Mouse (Mus musculus): ENCODE results near the gene Psen1. TPM values are rescaled to one million over a fixed set of nuclear protein-coding genes. Genes with fewer than 3 reads are reported as not detected.
A peak's percentile ranks its signal among the peaks of the same experiment; 100 is the strongest.

Psen1 gene
- polyA plus RNA-seq, 1 experiment from 2014 or later: 76.9 TPM

DNA sequence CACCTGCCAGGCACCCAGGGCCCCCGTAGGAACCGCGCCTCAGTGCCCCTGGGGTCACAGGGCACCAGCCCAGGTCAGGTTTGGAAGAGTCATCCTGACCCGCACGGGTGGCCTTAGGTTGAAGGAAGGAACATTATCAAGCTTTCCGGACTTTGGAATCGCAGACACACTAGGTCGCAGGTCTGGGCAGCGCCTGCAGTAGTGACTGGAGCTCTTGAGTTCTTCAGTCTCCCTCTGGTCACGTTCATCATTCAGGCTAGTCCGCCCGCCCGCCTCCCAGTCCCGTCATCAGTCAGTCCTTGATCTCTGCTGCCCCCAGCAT lies 76.1 kb downstream of the Psen1 start:
- peaks cover 30% of the 10 kb centered on the region for H3K4me1 ChIP-seq (ENCODE audit: control insufficient read depth, insufficient read depth, low read length)
- no peaks in the 10 kb centered on the region for H3K27me3 ChIP-seq (ENCODE audit: control insufficient read depth, insufficient read depth, low read length)
- no peaks in the 10 kb centered on the region for H3K9me3 ChIP-seq (replicated peaks; ENCODE audit: control insufficient read depth, low read length)
- peak overlapping the region; percentile 85 for H3K27ac ChIP-seq (ENCODE audit: low read length)
- 4% methylated on average over 14 of the region's 14 CpGs for WGBS
- no peaks in the 10 kb centered on the region for H3K36me3 ChIP-seq (ENCODE audit: control insufficient read depth, insufficient read depth, low read length)
- ATAC-seq (ENCODE audit: insufficient read depth, low FRiP score): peak; percentile 5; the same call in 1 of the 2 replicates
- peak overlapping the region; percentile 72 for H3K9ac ChIP-seq (ENCODE audit: low read length)
- peak overlapping the region; percentile 48 for H3K4me3 ChIP-seq (replicated peaks; ENCODE audit: low read length)
- peak overlapping the region; percentile 84 for H3K4me2 ChIP-seq (ENCODE audit: low read depth, low read length)

DNA sequence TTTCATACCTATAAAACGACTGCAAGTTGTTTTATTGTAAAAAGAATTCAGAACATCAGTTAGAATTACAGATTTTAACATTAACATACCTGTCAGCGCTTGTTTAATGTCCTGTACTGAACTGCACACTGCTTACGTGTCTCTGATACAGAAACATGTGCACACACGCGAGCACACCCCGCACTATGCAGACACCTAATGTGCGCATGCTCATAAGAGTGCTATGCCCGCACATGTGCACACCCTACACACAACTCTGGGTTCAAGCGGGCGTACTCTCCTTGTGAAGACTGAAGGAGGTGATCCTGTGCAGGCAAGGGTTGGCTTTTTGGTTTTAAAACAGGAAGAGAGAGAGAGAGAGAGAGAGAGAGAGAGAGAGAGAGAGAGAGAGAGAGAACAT lies 76.6 kb downstream of the Psen1 start:
- peaks cover 32% of the 10 kb centered on the region for H3K4me1 ChIP-seq (ENCODE audit: control insufficient read depth, insufficient read depth, low read length)
- peak overlapping the region; percentile 85 for H3K27ac ChIP-seq (ENCODE audit: low read length)
- no peak overlapping the region; the same call in 1 of the 2 replicates for H3K9ac ChIP-seq (ENCODE audit: low read length)
- H3K4me2 ChIP-seq (ENCODE audit: low read depth, low read length): peak overlapping the region; percentile 84
- no peaks in the 10 kb centered on the region for H3K36me3 ChIP-seq (ENCODE audit: control insufficient read depth, insufficient read depth, low read length)
- peak; percentile 57; the same call in 1 of the 2 replicates for ATAC-seq (ENCODE audit: insufficient read depth, low FRiP score)
- H3K9me3 ChIP-seq (replicated peaks; ENCODE audit: control insufficient read depth, low read length): no peaks in the 10 kb centered on the region
- no peaks in the 10 kb centered on the region for H3K27me3 ChIP-seq (ENCODE audit: control insufficient read depth, insufficient read depth, low read length)
- peak overlapping the region; percentile 48 for H3K4me3 ChIP-seq (replicated peaks; ENCODE audit: low read length)
- 59% methylated on average over 10 of the region's 10 CpGs for WGBS

DNA sequence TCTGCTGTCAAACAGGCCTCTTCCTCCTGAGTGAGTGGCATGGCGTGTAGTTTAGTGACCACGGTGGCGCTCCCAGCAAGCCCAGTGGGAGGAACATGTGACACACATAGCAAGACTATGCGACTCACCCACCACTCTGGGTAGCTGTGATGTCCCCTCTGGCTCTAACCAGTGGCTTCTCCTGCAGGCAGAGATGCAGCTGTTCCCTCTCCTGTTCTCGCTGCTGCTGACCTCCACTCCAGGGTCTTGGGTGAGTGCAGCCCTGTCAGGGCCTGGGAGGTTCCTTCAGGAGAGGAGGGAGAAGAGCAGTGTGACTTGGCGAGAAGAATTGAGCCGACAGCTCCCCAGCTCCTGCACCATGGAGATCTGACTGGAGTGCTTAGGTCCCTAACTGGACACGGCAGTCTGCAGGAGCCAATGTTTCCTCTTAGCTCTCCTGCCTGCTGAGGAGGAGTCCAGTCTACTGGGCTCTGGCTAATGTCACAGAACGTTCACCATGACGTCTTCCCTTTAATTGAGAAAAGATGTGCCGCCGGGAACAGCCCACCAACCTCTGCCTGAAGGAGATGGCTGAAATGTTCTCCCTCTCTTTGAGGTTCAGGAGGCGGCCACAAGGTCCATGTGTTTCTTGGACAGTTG lies 78.1 kb downstream of the Psen1 start:
- 67% methylated on average over 13 of the region's 13 CpGs for WGBS
- no peaks in the 10 kb centered on the region for H3K36me3 ChIP-seq (ENCODE audit: control insufficient read depth, insufficient read depth, low read length)
- H3K4me3 ChIP-seq (replicated peaks; ENCODE audit: low read length): no peak overlapping the region
- ATAC-seq (ENCODE audit: insufficient read depth, low FRiP score): no peak
- H3K9me3 ChIP-seq (replicated peaks; ENCODE audit: control insufficient read depth, low read length): no peaks in the 10 kb centered on the region
- peaks cover 45% of the 10 kb centered on the region for H3K4me1 ChIP-seq (ENCODE audit: control insufficient read depth, insufficient read depth, low read length)
- no peak overlapping the region for H3K27ac ChIP-seq (ENCODE audit: low read length)
- H3K27me3 ChIP-seq (ENCODE audit: control insufficient read depth, insufficient read depth, low read length): no peaks in the 10 kb centered on the region
- no peak overlapping the region for H3K4me2 ChIP-seq (ENCODE audit: low read depth, low read length)
- H3K9ac ChIP-seq (ENCODE audit: low read length): no peak overlapping the region

DNA sequence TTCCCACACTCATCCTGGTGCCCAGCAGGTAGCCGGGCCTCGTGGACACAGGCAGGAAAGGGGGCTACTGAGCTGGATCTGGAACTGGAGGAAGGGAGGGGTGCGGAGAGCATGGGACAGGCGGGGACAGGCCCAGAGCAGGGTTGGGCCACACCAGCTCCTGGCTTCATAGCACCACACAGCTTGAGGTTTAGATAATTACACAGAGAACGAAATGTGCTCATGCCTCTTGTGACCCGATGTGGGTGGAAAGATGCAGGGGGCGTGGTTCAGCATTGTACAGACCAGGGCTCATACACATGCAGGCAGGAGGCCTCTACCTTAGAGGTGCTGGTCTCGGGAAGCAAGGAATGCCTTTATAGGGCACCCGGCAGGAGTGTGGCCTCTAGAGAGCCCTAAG lies 79.9 kb downstream of the Psen1 start:
- no peak overlapping the region for H3K4me3 ChIP-seq (replicated peaks; ENCODE audit: low read length)
- no peak overlapping the region for H3K9ac ChIP-seq (ENCODE audit: low read length)
- no peaks in the 10 kb centered on the region for H3K36me3 ChIP-seq (ENCODE audit: control insufficient read depth, insufficient read depth, low read length)
- peak overlapping the region; percentile 53 for H3K27ac ChIP-seq (ENCODE audit: low read length)
- no peaks in the 10 kb centered on the region for H3K27me3 ChIP-seq (ENCODE audit: control insufficient read depth, insufficient read depth, low read length)
- no peak for ATAC-seq (ENCODE audit: insufficient read depth, low FRiP score)
- H3K4me2 ChIP-seq (ENCODE audit: low read depth, low read length): no peak overlapping the region
- WGBS: 71% methylated on average over 9 of the region's 9 CpGs
- peaks cover 42% of the 10 kb centered on the region for H3K4me1 ChIP-seq (ENCODE audit: control insufficient read depth, insufficient read depth, low read length)
- H3K9me3 ChIP-seq (replicated peaks; ENCODE audit: control insufficient read depth, low read length): no peaks in the 10 kb centered on the region

DNA sequence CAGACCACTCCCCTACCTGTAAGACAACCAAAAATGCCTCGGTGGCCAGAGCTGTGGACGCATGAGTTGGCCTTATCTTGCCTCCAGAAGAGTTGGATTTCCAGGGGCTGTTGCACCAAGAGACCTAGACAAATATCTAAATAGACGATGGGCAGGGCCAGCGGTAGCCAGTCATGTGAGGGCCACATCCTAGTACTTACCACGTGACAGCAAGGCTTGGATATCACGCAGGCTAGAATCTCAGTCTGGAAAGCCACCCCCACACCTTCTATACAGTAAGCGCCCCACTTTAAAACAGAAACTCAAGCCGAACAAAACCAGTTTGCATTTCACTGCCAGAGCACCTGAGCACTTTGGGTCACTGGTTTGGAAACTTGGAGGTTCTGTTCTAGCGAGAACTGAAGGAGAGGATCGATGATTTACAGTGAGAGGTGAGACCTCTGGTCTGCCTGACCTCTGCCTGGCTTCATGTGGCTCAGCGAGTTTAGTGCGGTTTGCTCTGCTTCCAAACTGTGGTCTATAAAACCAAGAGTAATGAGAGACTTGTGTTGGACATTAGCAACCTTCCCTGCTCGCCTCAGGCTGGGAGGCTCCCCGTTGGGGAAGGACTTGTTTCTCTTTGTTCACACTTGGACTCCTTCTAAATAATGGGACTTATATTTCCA lies 80.4 kb downstream of the Psen1 start:
- Histone ChIP-seq H3K4me2 (ENCODE audit: low read depth, low read length) (no peak overlapping the region), H3K4me1 (ENCODE audit: control insufficient read depth, insufficient read depth, low read length) (peaks cover 37% of the 10 kb centered on the region)

DNA sequence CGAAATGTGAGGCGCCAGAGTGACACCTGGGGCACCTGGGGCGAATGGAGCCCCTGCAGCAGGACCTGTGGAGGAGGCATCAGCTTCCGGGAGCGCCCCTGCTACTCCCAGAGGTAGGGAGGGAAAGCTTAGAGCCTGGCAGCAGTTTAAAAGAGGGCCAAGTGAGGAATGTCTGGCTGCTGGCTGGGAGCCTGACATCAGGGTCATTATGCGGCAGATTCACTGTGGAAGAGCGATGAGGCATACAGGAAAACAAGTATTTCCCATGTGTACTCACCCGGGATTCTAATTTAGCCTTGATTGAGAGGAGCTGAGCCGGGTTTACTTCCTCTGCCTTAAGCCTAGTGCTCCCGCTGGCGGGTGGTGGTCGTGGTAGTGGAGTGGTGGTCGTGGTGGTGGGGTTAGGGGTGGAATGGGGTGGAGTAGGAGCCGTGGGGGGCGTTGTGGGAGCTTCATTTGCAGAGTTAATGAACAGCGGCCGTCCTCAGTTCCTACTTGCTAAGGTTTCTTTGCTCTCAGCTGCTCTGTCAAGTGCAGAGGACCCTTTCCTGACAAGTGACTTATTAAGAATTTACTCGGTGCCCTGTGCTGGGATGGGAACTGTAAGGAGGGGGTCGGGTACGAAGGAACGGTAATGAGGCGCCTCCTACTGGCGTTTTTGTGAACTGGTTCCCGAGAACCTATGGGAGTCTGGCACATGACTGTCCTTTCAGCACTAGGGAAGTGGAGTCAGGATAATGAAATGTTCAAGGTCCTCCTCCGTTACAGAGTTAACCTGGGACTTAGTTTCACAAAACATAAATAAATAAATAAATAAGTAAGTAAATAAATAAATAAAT lies 82.7 kb downstream of the Psen1 start:
- 8% methylated on average over 25 of the region's 25 CpGs for WGBS

More for the DNA sequence above, 80.4 kb downstream of the Psen1 start:
- 60% methylated on average over 14 of the region's 14 CpGs for WGBS
- Histone ChIP-seq H3K4me3 (replicated peaks; ENCODE audit: low read length) (no peak overlapping the region), H3K9me3 (replicated peaks; ENCODE audit: control insufficient read depth, low read length) (no peaks in the 10 kb centered on the region), H3K9ac (ENCODE audit: low read length) (no peak overlapping the region), H3K36me3 (ENCODE audit: control insufficient read depth, insufficient read depth, low read length) (no peaks in the 10 kb centered on the region), H3K27ac (ENCODE audit: low read length) (peak overlapping the region; percentile 53), H3K27me3 (ENCODE audit: control insufficient read depth, insufficient read depth, low read length) (no peaks in the 10 kb centered on the region)
- no peak for ATAC-seq (ENCODE audit: insufficient read depth, low FRiP score)

DNA sequence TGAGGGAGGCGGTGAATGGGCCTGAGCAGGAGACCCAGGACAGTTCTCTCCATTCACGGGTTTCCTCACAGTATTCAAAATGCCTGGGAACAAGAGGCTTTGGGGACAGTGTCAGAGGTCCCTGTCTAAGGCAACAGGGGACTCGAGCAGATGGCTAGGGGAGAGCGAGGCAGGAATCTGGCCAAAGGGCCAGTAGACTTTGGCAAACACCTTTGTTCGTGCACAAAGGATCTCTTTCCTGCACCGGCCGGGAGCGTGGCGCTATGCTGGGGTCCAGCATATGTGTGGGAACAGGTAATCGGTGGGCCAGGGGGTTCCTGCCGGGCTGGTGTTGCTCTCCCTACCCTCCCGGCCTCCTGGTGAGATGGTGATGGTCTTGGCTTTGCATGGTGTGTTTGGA lies 87.7 kb downstream of the Psen1 start:
- H3K27me3 ChIP-seq (ENCODE audit: control insufficient read depth, insufficient read depth, low read length): no peaks in the 10 kb centered on the region

More for the DNA sequence above, 82.7 kb downstream of the Psen1 start:
- H3K4me2 ChIP-seq (ENCODE audit: low read depth, low read length): peak overlapping the region; percentile 51
- no peaks in the 10 kb centered on the region for H3K27me3 ChIP-seq (ENCODE audit: control insufficient read depth, insufficient read depth, low read length)
- H3K4me3 ChIP-seq (replicated peaks; ENCODE audit: low read length): peak overlapping the region; percentile 14; the same call in 1 of the 2 replicates
- peak overlapping the region; percentile 54 for H3K9ac ChIP-seq (ENCODE audit: low read length)
- peaks cover 25% of the 10 kb centered on the region for H3K4me1 ChIP-seq (ENCODE audit: control insufficient read depth, insufficient read depth, low read length)
- H3K36me3 ChIP-seq (ENCODE audit: control insufficient read depth, insufficient read depth, low read length): no peaks in the 10 kb centered on the region
- ATAC-seq (ENCODE audit: insufficient read depth, low FRiP score): peak; percentile 38; the same call in 1 of the 2 replicates
- peak overlapping the region; percentile 33; the same call in 1 of the 2 replicates for H3K27ac ChIP-seq (ENCODE audit: low read length)
- no peaks in the 10 kb centered on the region for H3K9me3 ChIP-seq (replicated peaks; ENCODE audit: control insufficient read depth, low read length)

DNA sequence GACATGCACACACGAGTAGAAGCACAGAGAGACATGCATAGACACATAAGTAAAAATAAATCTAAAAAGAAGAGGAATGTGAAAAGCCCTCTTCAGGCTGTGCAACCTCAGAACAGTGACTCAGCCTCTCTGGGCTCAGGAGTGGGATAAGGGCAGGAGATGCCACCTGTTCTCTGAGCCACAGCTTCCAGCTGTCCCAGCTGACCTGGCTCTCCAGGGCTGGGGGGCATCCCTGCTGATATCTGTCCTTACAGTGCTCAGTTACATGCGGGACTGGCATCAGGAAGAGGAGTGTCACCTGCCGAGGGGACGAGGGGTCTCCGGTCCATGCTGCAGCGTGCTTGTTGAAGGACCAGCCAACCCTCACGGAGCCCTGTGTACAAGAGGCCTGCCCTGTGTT lies 88.8 kb downstream of the Psen1 start:
- H3K4me2 ChIP-seq (ENCODE audit: low read depth, low read length): no peak overlapping the region
- WGBS: 87% methylated on average over 7 of the region's 7 CpGs
- no peaks in the 10 kb centered on the region for H3K27me3 ChIP-seq (ENCODE audit: control insufficient read depth, insufficient read depth, low read length)
- H3K9me3 ChIP-seq (replicated peaks; ENCODE audit: control insufficient read depth, low read length): no peaks in the 10 kb centered on the region
- H3K4me3 ChIP-seq (replicated peaks; ENCODE audit: low read length): no peak overlapping the region
- H3K9ac ChIP-seq (ENCODE audit: low read length): no peak overlapping the region
- H3K4me1 ChIP-seq (ENCODE audit: control insufficient read depth, insufficient read depth, low read length): no peaks in the 10 kb centered on the region
- H3K27ac ChIP-seq (ENCODE audit: low read length): no peak overlapping the region
- H3K36me3 ChIP-seq (ENCODE audit: control insufficient read depth, insufficient read depth, low read length): no peaks in the 10 kb centered on the region
- ATAC-seq (ENCODE audit: insufficient read depth, low FRiP score): no peak

More for the DNA sequence above, 87.7 kb downstream of the Psen1 start:
- Histone ChIP-seq H3K9ac (ENCODE audit: low read length) (no peak overlapping the region), H3K4me2 (ENCODE audit: low read depth, low read length) (no peak overlapping the region), H3K27ac (ENCODE audit: low read length) (no peak overlapping the region), H3K36me3 (ENCODE audit: control insufficient read depth, insufficient read depth, low read length) (no peaks in the 10 kb centered on the region), H3K9me3 (replicated peaks; ENCODE audit: control insufficient read depth, low read length) (no peaks in the 10 kb centered on the region), H3K4me1 (ENCODE audit: control insufficient read depth, insufficient read depth, low read length) (peaks cover 3% of the 10 kb centered on the region), H3K4me3 (replicated peaks; ENCODE audit: low read length) (no peak overlapping the region)
- WGBS: 74% methylated on average over 12 of the region's 12 CpGs
- no peak for ATAC-seq (ENCODE audit: insufficient read depth, low FRiP score)

DNA sequence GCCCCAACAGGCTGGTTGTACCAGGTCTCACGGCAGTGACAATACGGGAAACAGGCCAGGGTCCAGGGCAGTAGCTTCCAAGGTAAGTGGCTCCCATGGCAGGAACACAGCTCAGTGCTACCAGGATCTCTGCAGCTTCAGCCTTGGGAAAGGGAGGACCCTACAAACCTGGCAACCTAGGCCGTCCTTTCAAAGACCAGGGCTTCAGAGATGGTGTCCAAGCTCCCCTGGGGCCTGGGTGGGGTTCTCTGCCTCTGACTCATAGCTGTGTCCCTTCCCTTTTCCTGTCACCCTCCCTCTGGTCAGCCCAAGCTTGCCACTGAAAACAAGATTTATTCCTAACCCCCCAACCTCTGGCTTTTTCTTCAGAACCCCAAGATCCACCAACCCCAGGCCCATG lies 92.2 kb downstream of the Psen1 start:
- 82% methylated on average over 3 of the region's 3 CpGs for WGBS
- H3K27ac ChIP-seq (ENCODE audit: low read length): no peak overlapping the region
- no peak for ATAC-seq (ENCODE audit: insufficient read depth, low FRiP score)
- no peaks in the 10 kb centered on the region for H3K36me3 ChIP-seq (ENCODE audit: control insufficient read depth, insufficient read depth, low read length)
- no peaks in the 10 kb centered on the region for H3K9me3 ChIP-seq (replicated peaks; ENCODE audit: control insufficient read depth, low read length)
- H3K4me1 ChIP-seq (ENCODE audit: control insufficient read depth, insufficient read depth, low read length): no peaks in the 10 kb centered on the region
- no peak overlapping the region for H3K4me2 ChIP-seq (ENCODE audit: low read depth, low read length)
- no peak overlapping the region for H3K4me3 ChIP-seq (replicated peaks; ENCODE audit: low read length)
- no peak overlapping the region for H3K9ac ChIP-seq (ENCODE audit: low read length)
- H3K27me3 ChIP-seq (ENCODE audit: control insufficient read depth, insufficient read depth, low read length): no peaks in the 10 kb centered on the region

Measured in stomach, embryonic 16.5 days (tissue).